Mouse (Mus musculus): ENCODE measurements around the gene Myl7.

- no peak for TF ChIP-seq CTCF (IDR thresholded peaks at IDR 0.05; ENCODE audit: insufficient read depth, low read length)
- TF ChIP-seq POLR2A (IDR thresholded peaks at IDR 0.05; ENCODE audit: borderline replicate concordance, extremely low read depth, low read depth, low read length): no peak
Observed at GRCm38 (mm10) chr11:5913256-5913655, 14.7 kb upstream of the Myl7 start.

Data from lung, adult 2 months (tissue).